Mouse (Mus musculus) lung, adult 2 months (tissue): Measurements from ENCODE around the gene Mrps2. TPM values are rescaled to one million over a fixed set of nuclear protein-coding genes. Genes with fewer than 3 reads are reported as not detected.

Experiments
- DNase-seq: peaks from one replicate; pipeline ENCODE4 v3.0.0; 2022
- H3K4me1 ChIP-seq: fragments of 200-500 bp; 2 replicates; pipeline ENCODE4 v1.6.1; 2011; ENCODE audit warnings: low read length; ENCODE audit not compliant: control insufficient read depth, insufficient read depth
- H3K4me3 ChIP-seq: fragments of 200-500 bp; replicated peaks from 2 replicates; pipeline ENCODE3; 2011; ENCODE audit warnings: low read depth, mild to moderate bottlenecking, control low read depth, low read length; ENCODE audit errors: extremely low read depth
- CTCF ChIP-seq: fragments of 200-500 bp; IDR thresholded peaks from 2 replicates; pipeline ENCODE4 v1.5.1; 2011; ENCODE audit warnings: mild to moderate bottlenecking, low read length, control low read depth; ENCODE audit not compliant: insufficient read depth
- POLR2A ChIP-seq: fragments of 200-500 bp; IDR thresholded peaks from 2 replicates; pipeline ENCODE4 v1.6.1; 2011; ENCODE audit warnings: low read depth, mild to moderate bottlenecking, control low read depth, low read length, borderline replicate concordance; ENCODE audit errors: extremely low read depth
- WGBS: fragments of 180-500 bp; shearing (Covaris S2); methylation state at CpG from one replicate; pipeline ENCODE4 v1.1.7; 2018; 5-methylcytosine and 5-hydroxymethylcytosine counted together
- polyA plus RNA-seq: library from polyadenylated mRNA; depleted of rRNA; stranded (reverse); fragments of >200 nt; gene quantifications from 2 replicates; pipeline ENCODE4 v1.2.3, GENCODE M21; 2012; rRNA removed

Gene Mrps2
- polyA plus RNA-seq, 1 experiment, result 25.1 TPM

- Histone ChIP-seq H3K4me3 (no peak overlapping the region), H3K4me1 (peaks cover 18% of the 10 kb centered on the region)
- WGBS, result 28% methylated on average over 5 of the region's 5 CpGs
- peak; percentile 98 for TF ChIP-seq CTCF
- TF ChIP-seq POLR2A, result no peak
- DNase-seq, result peak; percentile 82
These were observed 49.5 kb downstream of the Mrps2 start for GRCm38 (mm10) chr2:28517206-28517909.

GRCm38 (mm10) chr2:28518231-28518630 is 50.4 kb downstream of the Mrps2 start:
- TF ChIP-seq POLR2A (no peak), CTCF (no peak)
- WGBS, result 68% methylated on average over 2 of the region's 2 CpGs
- DNase-seq, result no peak

GRCm38 (mm10) chr2:28520581-28520980 is 52.7 kb downstream of the Mrps2 start:
- TF ChIP-seq CTCF, result no peak
- TF ChIP-seq POLR2A, result no peak
- peaks cover 33% of the 10 kb centered on the region for H3K4me1 ChIP-seq
- WGBS, result 80% methylated on average over 5 of the region's 5 CpGs
- DNase-seq, result no peak
- no peak overlapping the region for H3K4me3 ChIP-seq

More at GRCm38 (mm10) chr2:28518231-28518630, 50.4 kb downstream of the Mrps2 start:
- Histone ChIP-seq H3K4me3 (no peak overlapping the region), H3K4me1 (peaks cover 18% of the 10 kb centered on the region)

Other genes starting within 250 kb of the Mrps2 start
- 6.1 TPM in 2 replicates for gene Ppp1r26, start 21.3 kb upstream of the Mrps2 start, polyA plus RNA-seq
- 7.4 and 10.5 TPM in 2 replicates for gene 1700007K13Rik, start 1.7 kb upstream of the Mrps2 start, polyA plus RNA-seq
- 5.1 and 5.6 TPM in 2 replicates for gene Gbgt1, start 28.8 kb downstream of the Mrps2 start, polyA plus RNA-seq
- gene Gm10134, start 38.0 kb downstream of the Mrps2 start, polyA plus RNA-seq, result 1.1 TPM in 2 replicates
- gene Ralgds, start 45.1 kb downstream of the Mrps2 start, polyA plus RNA-seq, result 83.5 and 84.1 TPM in 2 replicates
- 0.12 and 3.3 TPM in 2 replicates for gene Cel, start 95.3 kb downstream of the Mrps2 start, polyA plus RNA-seq
- gene Gtf3c5, start 115.7 kb downstream of the Mrps2 start, polyA plus RNA-seq, result 21.6 and 27.3 TPM in 2 replicates
- 0.66 and 0.79 TPM in 2 replicates for gene Gfi1b, start 153.9 kb downstream of the Mrps2 start, polyA plus RNA-seq
- gene Tsc1, start 173.2 kb downstream of the Mrps2 start, polyA plus RNA-seq, result 10.2 and 14.7 TPM in 2 replicates
- gene Spaca9, start 231.7 kb downstream of the Mrps2 start, polyA plus RNA-seq, result 21.4 and 29.6 TPM in 2 replicates
- gene Ak8, start 232.1 kb downstream of the Mrps2 start, polyA plus RNA-seq, result 4.2 TPM in 2 replicates